Mouse (Mus musculus) thymus, postnatal 14 days (tissue): ENCODE measurements around the gene Riok2.

Experiments
- DNase-seq: peaks from one replicate; pipeline ENCODE4 v3.0.0; 2021

Gene Riok2

DNA sequence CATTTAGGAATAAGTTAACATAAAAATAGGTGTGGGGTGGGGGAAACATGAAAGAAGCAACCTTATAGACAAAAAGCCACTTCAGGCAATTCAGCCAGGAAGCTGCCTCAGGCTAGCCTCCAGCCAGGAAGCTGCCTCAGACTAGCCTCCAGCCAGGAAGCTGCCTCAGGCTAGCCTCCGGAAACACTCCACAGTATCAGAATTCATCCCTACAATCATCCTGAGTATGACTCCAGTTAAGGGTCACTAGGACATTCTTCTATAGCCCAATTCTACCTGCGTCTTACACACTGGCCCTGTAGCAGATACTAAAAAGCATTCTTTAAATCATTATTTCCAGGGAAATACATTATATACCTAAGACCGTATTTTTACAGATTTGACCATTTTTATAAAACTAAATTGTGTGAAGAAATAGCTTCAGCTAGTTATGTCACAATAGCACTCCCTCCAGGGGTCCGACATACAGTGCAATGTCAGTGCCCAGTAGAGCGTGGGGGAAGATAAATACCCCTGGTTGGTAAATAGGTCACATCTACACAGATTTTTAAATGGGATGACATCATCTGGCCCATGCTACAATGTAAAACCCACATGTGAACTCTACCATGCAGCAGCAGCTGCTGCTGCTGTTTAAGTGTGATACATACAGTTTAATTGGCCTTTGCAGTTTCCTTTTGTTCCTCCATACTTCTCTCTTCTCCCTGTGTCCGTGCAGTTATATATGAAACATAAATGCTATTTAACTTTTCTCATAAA lies 34.8 kb downstream of the Riok2 start:
- DNase-seq, result no peak

DNA sequence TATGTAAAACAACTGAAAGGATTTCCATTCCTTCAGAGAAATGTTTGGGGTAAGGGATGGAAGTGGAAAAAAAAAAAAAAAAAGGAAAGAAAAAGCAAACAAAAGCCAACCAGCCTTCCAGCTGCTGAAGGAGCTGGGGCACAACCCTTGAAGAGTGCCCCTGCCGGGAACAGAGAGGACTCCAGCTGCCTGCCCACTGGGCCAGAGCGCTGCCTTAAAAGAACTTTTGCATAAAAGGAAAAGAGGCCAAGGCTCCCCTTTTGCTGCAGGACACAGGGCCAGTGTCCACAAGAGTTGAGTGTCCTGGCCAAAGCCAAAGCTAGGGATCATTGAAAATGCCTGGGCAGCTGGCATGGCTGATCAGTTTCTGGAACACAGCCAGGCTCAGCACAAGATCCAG lies 35.5 kb downstream of the Riok2 start:
- DNase-seq, result no peak

DNA sequence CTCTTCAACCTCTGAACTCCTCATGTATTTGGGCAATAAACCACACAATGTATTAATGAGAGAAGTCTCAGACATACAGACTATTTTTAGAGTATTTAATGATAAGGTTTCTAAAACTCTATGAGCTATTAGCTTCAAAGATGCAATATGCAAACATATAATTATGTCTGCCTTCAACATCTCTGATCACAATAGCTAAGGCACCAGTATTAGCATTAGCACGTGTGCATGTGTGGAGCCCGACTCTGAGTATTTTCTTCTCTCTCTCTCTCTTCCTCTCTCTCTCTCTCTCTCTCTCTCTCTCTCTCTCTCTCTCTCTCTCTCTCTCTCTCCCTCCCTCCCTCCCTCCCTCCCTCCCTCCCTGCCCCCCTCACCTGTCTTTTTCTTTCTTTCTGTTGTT lies 37.3 kb downstream of the Riok2 start:
- no peak for DNase-seq

DNA sequence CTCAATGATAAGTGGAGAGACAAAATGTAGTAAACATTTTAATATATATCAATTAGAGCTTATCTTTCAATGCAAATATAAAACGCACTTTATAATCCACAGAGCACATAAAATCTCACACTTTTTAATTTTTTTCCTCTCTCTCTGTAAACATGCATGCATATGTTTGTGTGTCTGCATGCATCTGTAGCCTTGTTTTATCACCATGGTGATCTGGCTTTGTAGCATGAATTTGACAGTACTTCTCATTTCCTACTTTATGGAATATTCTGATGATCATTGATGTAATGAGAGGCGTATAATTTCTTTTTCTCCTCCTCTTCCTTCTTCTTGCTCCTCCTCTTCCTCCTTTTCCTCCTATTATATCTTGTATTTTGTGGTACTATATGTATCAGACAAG lies 38.1 kb downstream of the Riok2 start:
- DNase-seq, result no peak

DNA sequence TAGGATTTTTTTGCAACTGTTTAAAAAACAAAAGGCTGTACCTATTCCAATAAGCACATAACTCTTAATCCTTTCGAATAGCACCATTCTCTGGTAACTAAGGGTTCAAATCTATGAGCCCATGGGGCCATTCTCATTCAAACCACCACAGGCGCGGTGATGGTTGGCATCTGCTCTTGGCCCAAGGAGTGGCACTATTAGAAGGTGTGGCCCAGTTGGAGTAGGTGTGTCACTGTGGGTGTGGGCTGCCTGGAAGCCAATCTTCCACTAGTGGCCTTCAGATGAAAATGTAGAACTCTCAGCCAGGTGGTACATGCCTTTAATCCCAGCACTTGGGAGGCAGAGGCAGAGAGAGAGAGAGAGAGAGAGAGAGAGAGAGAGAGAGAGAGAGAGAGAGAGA lies 40.1 kb downstream of the Riok2 start:
- DNase-seq, result no peak

DNA sequence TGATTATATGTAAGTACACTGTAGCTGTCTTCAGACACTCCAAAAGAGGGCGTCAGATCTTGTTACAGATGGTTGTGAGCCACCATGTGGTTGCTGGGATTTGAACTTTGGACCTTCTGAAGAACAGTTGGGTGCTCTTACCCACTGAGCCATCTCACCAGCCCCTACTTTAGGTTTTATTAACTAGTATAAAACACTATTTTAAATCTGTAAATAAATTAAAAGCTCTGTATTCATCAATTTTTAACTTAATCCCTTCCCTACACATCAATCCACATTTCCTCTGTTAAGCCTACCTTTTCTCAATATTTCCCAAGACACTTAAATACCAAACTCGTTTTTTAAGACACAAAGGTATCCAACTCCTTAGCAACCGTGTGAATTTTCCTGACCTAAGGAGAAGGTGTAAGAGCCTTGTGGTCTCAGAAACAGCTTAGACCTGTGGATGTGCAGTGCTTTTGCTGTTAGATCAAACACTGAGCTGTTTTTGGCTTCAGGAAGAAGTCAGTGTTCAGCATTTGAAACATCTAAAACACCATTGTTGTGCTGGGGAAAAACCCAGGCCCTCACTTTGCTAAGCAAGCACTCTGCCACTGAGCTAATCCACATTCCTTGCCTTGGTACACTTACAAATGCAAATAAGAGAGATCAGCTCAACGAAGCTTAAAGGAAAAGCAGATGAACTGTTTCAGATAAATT lies 50.6 kb downstream of the Riok2 start:
- no peak for DNase-seq

DNA sequence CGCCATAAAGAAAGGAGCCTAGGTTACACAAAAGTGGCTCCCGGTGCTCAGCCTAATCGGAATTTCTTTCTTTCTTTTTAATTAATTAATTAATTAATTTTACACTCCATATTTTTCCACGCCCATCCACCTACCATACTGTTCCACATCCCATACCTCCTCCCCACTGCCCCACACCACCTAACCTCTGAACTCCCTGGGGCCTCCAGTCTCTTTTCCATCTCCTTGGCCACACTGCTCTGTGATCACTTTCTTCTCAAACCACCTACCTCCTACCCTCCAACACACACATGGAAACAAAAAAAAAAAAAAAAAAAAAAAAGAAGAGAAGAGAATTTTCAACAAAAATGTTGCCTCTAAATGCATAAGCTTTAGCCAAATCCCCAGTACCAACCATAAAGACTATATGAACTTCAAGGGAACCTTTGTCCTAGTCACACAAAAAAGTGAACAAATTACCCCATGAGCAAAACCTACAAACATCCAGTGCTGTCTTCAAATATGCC lies 51.3 kb downstream of the Riok2 start:
- no peak for DNase-seq

DNA sequence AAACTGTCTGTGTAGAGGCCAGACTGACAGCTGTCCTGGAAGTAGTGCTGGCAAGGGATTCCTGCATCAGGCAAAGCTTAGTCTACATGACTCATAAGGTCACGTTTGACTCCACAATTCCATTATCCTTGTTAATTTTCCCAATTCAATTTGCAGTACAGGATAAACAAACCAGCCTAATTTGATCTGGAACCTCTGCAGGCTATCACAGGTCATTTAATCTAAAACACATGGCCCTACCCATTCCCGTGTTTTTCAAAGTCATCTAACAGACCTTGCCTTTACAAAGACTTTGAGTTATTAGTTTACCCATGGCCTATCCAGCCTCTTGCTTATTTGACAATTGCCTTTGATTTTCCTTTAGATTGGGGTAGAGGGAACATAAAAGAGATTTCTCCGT lies 51.8 kb downstream of the Riok2 start:
- DNase-seq, result no peak

DNA sequence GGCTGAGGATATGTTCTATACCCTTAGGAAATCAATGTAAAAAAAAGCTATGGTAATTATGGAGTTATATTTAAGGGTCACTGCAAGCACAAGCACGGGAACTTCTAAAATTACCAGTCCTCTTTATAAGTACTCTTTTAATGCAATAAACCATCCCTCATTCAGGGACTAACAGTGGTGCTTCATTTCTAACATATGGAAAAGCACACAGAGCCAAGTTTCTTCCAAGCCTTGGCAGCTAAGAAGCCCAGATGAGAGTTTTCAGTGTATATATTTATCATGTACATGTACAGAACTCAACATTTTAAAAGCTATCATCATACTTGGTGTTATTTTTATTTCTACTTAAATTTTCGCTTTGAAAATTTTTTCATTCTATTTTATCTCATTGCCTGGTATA lies 54.8 kb downstream of the Riok2 start:
- no peak for DNase-seq

DNA sequence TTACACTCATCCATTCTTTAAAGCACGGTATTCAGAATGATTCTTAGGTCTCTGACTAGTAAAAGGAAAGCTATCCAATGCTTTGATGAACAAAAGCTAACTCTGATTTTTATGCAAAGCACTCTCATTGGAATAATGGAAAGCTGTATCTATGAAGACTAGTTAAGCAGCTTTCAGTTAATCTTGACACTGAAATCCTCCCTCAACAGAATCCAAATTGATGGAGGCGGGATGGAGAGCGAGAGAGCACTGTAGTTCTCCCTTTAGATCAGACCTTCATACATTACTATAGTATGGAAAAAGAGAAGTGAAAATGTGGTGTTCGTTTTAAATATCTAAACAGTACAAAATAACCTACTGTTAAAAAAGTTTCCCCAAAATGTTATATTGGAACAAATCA lies 59.6 kb downstream of the Riok2 start:
- DNase-seq, result no peak

DNA sequence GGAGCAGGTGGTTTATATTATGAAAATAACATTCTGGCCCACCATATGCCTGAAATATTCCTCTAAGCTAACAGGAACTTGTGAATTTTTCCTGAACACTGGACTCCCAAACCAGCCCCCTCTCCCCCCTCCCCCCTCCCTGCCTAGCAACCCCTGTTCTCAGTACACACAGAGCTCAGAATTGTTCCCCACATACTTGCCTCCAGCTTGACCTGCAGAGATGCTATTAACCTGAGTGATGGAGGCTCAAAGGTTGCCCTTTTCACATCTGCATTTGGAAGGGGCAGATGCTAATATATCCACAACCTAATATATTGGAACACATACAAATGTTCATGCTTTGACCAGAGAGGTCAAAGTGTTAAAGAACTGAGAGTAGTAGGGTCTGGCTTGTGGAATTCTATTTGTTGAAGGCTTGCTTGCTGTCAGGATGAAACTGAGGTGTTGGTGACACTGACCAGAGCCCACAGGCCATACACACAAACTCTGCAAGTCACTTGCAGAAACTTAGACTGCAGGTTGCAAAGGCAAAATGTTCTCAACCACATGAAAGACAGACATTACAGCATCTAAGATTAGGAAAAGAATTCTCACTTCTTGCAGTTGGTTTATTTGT lies 64.6 kb downstream of the Riok2 start:
- DNase-seq, result no peak

DNA sequence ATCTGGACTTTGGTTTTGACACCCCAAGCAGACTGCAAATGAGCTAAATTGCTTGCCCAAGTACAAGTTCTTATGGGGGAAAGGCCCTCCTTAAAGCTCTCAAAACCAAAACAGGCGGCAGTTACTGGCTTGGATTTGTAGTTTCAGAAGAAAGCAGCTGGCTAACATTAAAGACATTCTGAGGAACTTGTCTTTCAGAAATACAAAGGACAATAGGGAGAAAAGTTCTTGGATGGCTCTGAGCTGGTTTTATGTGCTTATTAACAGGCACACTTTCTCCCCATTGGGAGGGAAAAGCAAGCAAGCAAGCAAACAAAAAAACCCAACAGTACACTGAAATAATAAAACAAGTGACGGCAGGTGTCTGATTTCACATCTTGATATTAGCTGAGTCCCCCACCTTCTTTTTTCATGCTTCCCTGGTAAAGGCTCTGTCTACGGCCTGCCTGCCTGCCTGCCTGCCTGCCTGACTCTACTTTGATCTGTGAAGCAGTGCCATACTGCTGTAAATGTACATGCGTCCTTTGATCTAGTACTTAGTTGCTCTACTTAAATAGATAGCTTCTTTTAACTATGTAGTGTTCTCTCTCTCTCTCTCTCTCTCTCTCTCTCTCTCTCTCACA lies 67.9 kb downstream of the Riok2 start:
- peak; percentile 36 for DNase-seq

DNA sequence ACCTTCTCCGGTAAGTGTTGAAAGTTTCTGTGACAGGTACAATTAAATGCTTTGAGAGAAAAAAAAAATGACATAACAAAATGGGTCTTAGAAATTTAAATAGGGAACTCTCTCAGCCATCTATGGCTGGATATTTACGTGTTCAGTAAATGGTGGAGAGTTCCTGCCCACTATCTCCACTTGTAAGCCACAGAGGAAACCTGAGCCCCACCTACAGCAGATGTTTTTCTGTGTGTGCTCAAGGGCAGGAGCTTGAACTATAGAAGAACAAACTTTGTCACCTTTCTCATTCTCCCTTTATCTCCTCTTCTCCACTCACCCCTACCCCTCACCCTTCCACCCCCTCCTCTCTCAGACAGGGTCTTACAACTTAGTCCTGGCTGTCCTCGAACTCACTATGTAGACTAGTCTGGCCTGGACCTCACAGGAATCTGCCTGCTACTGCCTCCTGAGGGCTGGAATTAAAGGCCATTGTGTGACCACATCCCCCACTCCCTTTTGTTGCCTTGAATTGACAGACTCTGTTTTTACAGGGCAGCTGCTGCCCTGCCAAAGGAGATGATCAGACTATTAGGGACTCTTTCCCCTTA lies 70.3 kb downstream of the Riok2 start:
- DNase-seq, result peak; percentile 32
